Mouse (Mus musculus) NIH3T3 (cell line): Measurements from ENCODE around the gene Gm10840.
"Not testable (repeated sequence)": the region's sequence is repeated elsewhere in the genome, so short reads cannot be mapped to it uniquely, and the experiment has no call there.

ENCODE experiments used
- DNase-seq: peaks from one replicate; pipeline ENCODE4 v3.0.0-alpha.2; 2012; ENCODE audit warnings: low read depth

Gene Gm10840

DNA sequence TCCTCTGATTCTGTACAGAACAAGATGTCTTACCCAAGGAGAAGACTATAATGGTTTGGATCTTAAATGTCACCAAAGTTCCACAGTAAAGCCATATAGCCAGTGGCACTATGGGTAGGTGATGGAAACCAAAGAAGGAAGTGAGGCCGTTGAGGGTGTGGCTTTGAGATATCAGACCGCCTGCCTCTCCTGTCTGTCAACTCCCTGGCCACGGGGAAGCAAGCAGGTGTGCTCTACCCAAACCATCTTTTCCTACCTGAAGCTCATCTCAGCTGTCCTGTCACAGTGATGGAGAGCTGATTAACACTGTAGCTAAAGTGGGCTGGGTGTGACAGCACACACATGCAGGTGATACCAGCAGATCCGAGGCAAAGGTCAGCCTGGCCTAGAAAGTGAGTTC, 37.6 kb downstream of the Gm10840 start:
- DNase-seq, result no peak

DNA sequence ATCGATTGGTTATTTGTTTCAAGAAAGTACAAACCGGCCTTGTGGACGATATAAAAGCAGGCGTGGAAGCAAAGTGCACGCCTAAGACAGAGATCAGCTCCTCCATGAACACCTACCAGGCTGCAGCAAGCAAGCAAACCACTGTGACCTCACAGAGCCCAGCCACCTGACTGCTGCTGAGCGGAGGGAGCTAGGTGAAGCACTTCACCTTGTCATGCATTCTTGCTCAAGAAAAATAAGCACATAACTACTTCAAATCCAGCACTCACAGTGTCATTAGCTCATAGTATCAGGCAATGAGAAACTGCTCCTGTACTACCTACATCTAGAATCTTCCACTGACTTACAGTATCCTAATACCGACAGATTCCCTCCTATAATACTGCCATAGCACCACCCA, 39.3 kb downstream of the Gm10840 start:
- not testable (repeated sequence) for DNase-seq

DNA sequence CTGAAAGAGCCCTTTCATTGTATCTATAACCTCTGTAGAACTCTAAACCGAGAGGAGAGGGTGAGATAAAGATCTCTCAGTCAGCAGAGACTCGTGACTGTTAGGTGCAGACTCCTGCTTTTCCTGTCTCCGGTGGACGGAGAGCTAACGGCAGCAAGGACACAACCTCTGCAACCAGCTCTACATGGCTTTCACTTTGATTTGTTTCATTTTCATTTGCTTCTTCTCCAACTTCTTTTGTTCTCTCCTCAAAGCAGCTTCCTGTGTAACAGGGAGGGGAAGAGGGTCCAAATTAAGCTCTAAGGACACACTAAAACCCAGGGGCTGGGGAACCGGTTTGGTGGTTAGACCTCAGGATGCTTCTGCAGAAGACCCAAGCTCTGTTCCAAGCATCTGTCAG, 40.1 kb downstream of the Gm10840 start:
- DNase-seq, result no peak

DNA sequence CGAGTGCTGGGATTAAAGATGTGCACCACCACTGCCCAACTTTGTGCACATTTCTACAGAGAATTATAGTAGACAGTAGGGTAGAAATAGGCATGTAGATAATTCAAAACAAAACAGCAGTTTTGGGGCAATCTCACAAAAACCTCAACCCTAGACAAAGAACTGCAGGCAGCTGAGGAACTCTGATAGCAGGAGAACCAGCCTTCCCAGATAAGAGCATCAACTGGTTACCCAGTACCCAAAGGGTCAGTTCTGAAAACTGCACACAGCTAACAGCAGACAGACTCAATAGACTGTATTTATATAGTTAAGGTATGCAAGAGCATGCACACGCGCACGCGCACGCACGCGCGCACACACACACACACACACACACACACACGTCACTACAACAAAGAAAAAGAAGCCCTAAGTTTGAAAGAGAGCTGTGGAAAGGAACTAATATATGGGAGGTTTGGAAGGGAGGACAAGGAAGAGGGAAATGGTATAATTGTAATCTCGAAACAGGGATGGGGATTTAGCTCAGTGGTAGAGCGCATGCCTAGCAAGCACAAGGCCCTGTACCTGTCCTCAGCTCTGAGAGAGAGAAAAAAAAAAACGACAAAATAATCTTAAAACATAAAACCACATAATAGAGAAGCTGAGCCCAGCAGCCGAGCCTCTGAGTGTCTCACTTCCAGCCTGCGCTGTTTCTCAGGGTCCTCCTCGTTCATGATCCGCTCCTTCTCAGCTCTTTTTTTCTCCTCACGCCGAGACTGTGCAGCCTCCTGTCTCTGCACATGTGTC, 40.9 kb downstream of the Gm10840 start:
- no peak for DNase-seq

DNA sequence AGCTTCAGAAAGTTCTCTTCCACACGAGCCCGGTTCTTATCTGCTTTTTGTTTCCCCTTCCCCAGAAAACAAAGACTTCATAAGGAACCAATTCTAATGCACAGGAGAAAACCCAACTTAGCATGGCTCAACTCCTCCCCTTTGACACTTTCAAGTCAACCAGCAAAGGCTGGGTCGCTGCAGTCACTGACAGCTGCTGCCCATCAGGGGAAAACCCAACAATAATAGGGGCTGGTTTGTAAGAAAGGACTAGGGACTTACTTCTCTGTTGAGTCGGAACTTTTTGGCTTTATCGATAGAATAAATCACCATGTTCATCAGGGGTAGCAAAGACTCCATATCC, 41.4 kb downstream of the Gm10840 start, which contains the start of gene Strada:
Gene Strada (minus strand): TSS at position 46 of the 343 bp plus-strand sequence.
- no peak for DNase-seq
